Mouse (Mus musculus): ENCODE data around the gene Tmem39a. TPM values are rescaled to one million over a fixed set of nuclear protein-coding genes. Genes with fewer than 3 reads are reported as not detected.

Gene Tmem39a
- total RNA-seq, 1 experiment from 2014 or later, result 30.0 TPM

GRCm38 (mm10) chr16:38587163-38587562 is 28.7 kb downstream of the Tmem39a start:
- no peak for ATAC-seq (replicated peaks; ENCODE audit: low read depth, poor library complexity, severe bottlenecking)

GRCm38 (mm10) chr16:38587572-38587971 is 29.1 kb downstream of the Tmem39a start:
- ATAC-seq (replicated peaks; ENCODE audit: low read depth, poor library complexity, severe bottlenecking), result no peak

GRCm38 (mm10) chr16:38591506-38591905 is 33.0 kb downstream of the Tmem39a start:
- no peak for ATAC-seq (replicated peaks; ENCODE audit: low read depth, poor library complexity, severe bottlenecking)

- no peak for ATAC-seq (replicated peaks; ENCODE audit: low read depth, poor library complexity, severe bottlenecking)
These were observed 33.7 kb downstream of the Tmem39a start for GRCm38 (mm10) chr16:38592026-38592678.

- no peak for ATAC-seq (replicated peaks; ENCODE audit: low read depth, poor library complexity, severe bottlenecking)
These were observed 34.4 kb downstream of the Tmem39a start for GRCm38 (mm10) chr16:38592946-38593345.

- no peak for ATAC-seq (replicated peaks; ENCODE audit: low read depth, poor library complexity, severe bottlenecking)
These were observed 35.9 kb downstream of the Tmem39a start for GRCm38 (mm10) chr16:38594435-38594834.

- no peak for ATAC-seq (replicated peaks; ENCODE audit: low read depth, poor library complexity, severe bottlenecking)
These were observed 37.6 kb downstream of the Tmem39a start for GRCm38 (mm10) chr16:38596099-38596498.

GRCm38 (mm10) chr16:38596651-38597050 is 38.2 kb downstream of the Tmem39a start:
- ATAC-seq (replicated peaks; ENCODE audit: low read depth, poor library complexity, severe bottlenecking), result no peak

GRCm38 (mm10) chr16:38598986-38599680 is 40.6 kb downstream of the Tmem39a start:
- no peak for ATAC-seq (replicated peaks; ENCODE audit: low read depth, poor library complexity, severe bottlenecking)

- no peak for ATAC-seq (replicated peaks; ENCODE audit: low read depth, poor library complexity, severe bottlenecking)
These were observed 44.7 kb downstream of the Tmem39a start for GRCm38 (mm10) chr16:38602989-38603804.

- ATAC-seq (replicated peaks; ENCODE audit: low read depth, poor library complexity, severe bottlenecking), result no peak
These were observed 48.0 kb downstream of the Tmem39a start for GRCm38 (mm10) chr16:38606509-38606908.

GRCm38 (mm10) chr16:38608687-38609086 is 50.2 kb downstream of the Tmem39a start:
- ATAC-seq (replicated peaks; ENCODE audit: low read depth, poor library complexity, severe bottlenecking), result no peak

- 0 out of 2 replicates have a peak, but pooled peaks have one; percentile 32 for ATAC-seq (replicated peaks; ENCODE audit: low read depth, poor library complexity, severe bottlenecking)
These were observed 50.6 kb downstream of the Tmem39a start for GRCm38 (mm10) chr16:38609092-38609491.

GRCm38 (mm10) chr16:38612646-38613045 is 54.1 kb downstream of the Tmem39a start:
- ATAC-seq (replicated peaks; ENCODE audit: low read depth, poor library complexity, severe bottlenecking), result no peak

GRCm38 (mm10) chr16:38613646-38614045 is 55.1 kb downstream of the Tmem39a start:
- no peak for ATAC-seq (replicated peaks; ENCODE audit: low read depth, poor library complexity, severe bottlenecking)

GRCm38 (mm10) chr16:38617977-38618376 is 59.5 kb downstream of the Tmem39a start:
- no peak for ATAC-seq (replicated peaks; ENCODE audit: low read depth, poor library complexity, severe bottlenecking)

- peak; percentile 95 for ATAC-seq (replicated peaks; ENCODE audit: low read depth, poor library complexity, severe bottlenecking)
These were observed 60.6 kb downstream of the Tmem39a start for GRCm38 (mm10) chr16:38619054-38619453.

- ATAC-seq (replicated peaks; ENCODE audit: low read depth, poor library complexity, severe bottlenecking), result no peak
These were observed 62.4 kb downstream of the Tmem39a start for GRCm38 (mm10) chr16:38620696-38621450.

- peak; percentile 48 for ATAC-seq (replicated peaks; ENCODE audit: low read depth, poor library complexity, severe bottlenecking)
These were observed 63.8 kb downstream of the Tmem39a start for GRCm38 (mm10) chr16:38622283-38622682.

- no peak for ATAC-seq (replicated peaks; ENCODE audit: low read depth, poor library complexity, severe bottlenecking)
These were observed 65.8 kb downstream of the Tmem39a start for GRCm38 (mm10) chr16:38624303-38624702.

Data from common myeloid progenitor, adult 5-6 weeks (primary cell).